Mouse (Mus musculus): ENCODE results near the gene Rbm8a2. TPM values are rescaled to one million over a fixed set of nuclear protein-coding genes. Genes with fewer than 3 reads are reported as not detected.

Rbm8a2 gene
- 0.37 and 0.61 TPM in 2 replicates for polyA plus RNA-seq (2015; fragmentation: Nextera tagmentation; extraction: Ambion mirVana)

DNA sequence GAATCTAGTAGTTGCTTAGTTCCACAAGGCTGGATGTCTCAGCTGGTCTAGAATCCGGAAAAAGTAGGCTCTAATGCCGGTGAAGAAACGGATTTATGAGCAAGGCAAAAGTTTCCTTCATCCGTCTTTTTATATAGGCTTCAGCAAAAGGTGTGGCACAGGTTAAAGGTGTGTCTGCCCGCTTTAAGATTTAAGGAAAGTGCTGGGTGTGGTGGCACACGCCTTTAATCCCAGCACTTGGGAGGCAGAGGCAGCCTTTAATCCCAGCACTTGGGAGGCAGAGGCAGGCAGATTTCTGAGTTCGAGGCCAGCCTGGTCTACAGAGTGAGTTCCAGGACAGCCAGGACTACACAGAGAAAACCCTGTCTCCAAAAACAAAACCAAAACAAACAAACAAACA lies at the start of gene Rbm8a2:
Rbm8a2 (minus strand) TSS at position 101 of the 400 bp plus-strand sequence.

Other genes starting within 250 kb of the Rbm8a2 start
- 2.9 and 3.3 TPM in 2 replicates for gene Exo1, start 98.5 kb downstream of the Rbm8a2 start, polyA plus RNA-seq (2015; fragmentation: Nextera tagmentation; extraction: Ambion mirVana)
- gene Gm38100, start 58.8 kb downstream of the Rbm8a2 start, polyA plus RNA-seq (2015; fragmentation: Nextera tagmentation; extraction: Ambion mirVana): not detected in 2 replicates